9 mouse cellular contexts compared by ENCODE assay signal in genomic region chr11:119516677-119517361, GRCm38 (mm10). TPM values are rescaled to one million over a fixed set of nuclear protein-coding genes. Genes with fewer than 3 reads are reported as not detected.
A peak's percentile ranks its signal among the peaks of the same experiment; 100 is the strongest.
DNase-seq lines count a peak whose midpoint lies in the region; ATAC-seq and TF ChIP-seq lines count a peak whose summit lies in the region.
"Had no signal": no experiment of that assay in that cellular context is flagged by ENCODE, and none has a peak within 500 bp of the region (broad histone marks: within the 10 kb centered on the region; RNA-seq: fewer than 3 reads in every experiment).

No protein-coding gene starts in this region.

- H3K9me3 ChIP-seq in neural tube, embryonic 13.5 days, result no peaks in the 10 kb centered on the region
- no peaks in the 10 kb centered on the region for H3K9me3 ChIP-seq in liver, postnatal 0 days (ENCODE audit: low read length)
- H3K9me3 ChIP-seq: embryonic facial prominence, embryonic 13.5 days had no signal

- no peak for TF ChIP-seq EP300 in liver, postnatal 0 days (IDR thresholded peaks at IDR 0.05; ENCODE audit: low read depth)

- no peak overlapping the region for H3K9ac ChIP-seq in neural tube, embryonic 13.5 days
- no peak overlapping the region for H3K9ac ChIP-seq in liver, postnatal 0 days (replicated peaks)
- H3K9ac ChIP-seq: embryonic facial prominence, embryonic 13.5 days had no signal

- no peak for TF ChIP-seq CTCF in lung, adult 2 months (IDR thresholded peaks at IDR 0.05; ENCODE audit: insufficient read depth, low read length)
- TF ChIP-seq CTCF in liver, postnatal 0 days (IDR thresholded peaks at IDR 0.05; ENCODE audit: low read depth), result no peak

- peak; percentile 50 for DNase-seq in embryo, embryonic 10 days (ENCODE audit: low spot score)
- no peak for DNase-seq in embryo, embryonic 9.5 days (ENCODE audit: extremely low spot score)
- peak; percentile 35 to 47 for DNase-seq in lung, postnatal 4 days
- DNase-seq in lung, adult 2 months, result no peak
- DNase-seq in cerebellum, postnatal 36 days, result peak; percentile 49 to 53
- DNase-seq in kidney, adult 11 months, result no peak
- DNase-seq in liver, postnatal 0 days, result no peak

- no peaks in the 10 kb centered on the region for H3K27me3 ChIP-seq in neural tube, embryonic 13.5 days
- peaks cover 21% of the 10 kb centered on the region for H3K27me3 ChIP-seq in liver, postnatal 0 days (ENCODE audit: insufficient read depth, low read length)

- no peaks in the 10 kb centered on the region; the same call in none of the 2 replicates for H3K4me1 ChIP-seq in lung, adult 2 months (ENCODE audit: control insufficient read depth, insufficient read depth, low read length)
- peaks cover 54% of the 10 kb centered on the region for H3K4me1 ChIP-seq in neural tube, embryonic 13.5 days (replicated peaks)
- peaks cover 2% of the 10 kb centered on the region; the same call in 1 of the 2 replicates for H3K4me1 ChIP-seq in liver, postnatal 0 days (ENCODE audit: insufficient read depth)

- no peak overlapping the region for H3K4me2 ChIP-seq in neural tube, embryonic 13.5 days
- H3K4me2 ChIP-seq in liver, postnatal 0 days (ENCODE audit: low read depth, low read length), result no peak overlapping the region
- H3K4me2 ChIP-seq: embryonic facial prominence, embryonic 13.5 days had no signal

- no peak overlapping the region for H3K4me3 ChIP-seq in lung, adult 2 months (replicated peaks; ENCODE audit: extremely low read depth, low read depth, low read length)
- H3K4me3 ChIP-seq in neural tube, embryonic 13.5 days, result no peak overlapping the region
- no peak overlapping the region for H3K4me3 ChIP-seq in liver, postnatal 0 days (ENCODE audit: low read depth, low read length)
- H3K4me3 ChIP-seq: embryonic facial prominence, embryonic 13.5 days had no signal

- WGBS in lung, adult 2 months, result 71% methylated on average over 12 of the region's 12 CpGs
- WGBS in neural tube, embryonic 13.5 days, result 60% methylated on average over 12 of the region's 12 CpGs
- 60% methylated on average over 12 of the region's 12 CpGs for WGBS in liver, postnatal 0 days (ENCODE audit: insufficient replicate concordance)

- ATAC-seq in neural tube, embryonic 13.5 days (ENCODE audit: low read depth), result no peak
- ATAC-seq in liver, postnatal 0 days, result no peak

- no peaks in the 10 kb centered on the region for H3K36me3 ChIP-seq in neural tube, embryonic 13.5 days
- H3K36me3 ChIP-seq in liver, postnatal 0 days (replicated peaks; ENCODE audit: insufficient read depth, low read length), result no peaks in the 10 kb centered on the region
- H3K36me3 ChIP-seq: embryonic facial prominence, embryonic 13.5 days had no signal

- H3K27ac ChIP-seq in neural tube, embryonic 13.5 days (replicated peaks), result peak overlapping the region; percentile 91
- H3K27ac ChIP-seq in liver, postnatal 0 days (ENCODE audit: low read depth), result no peak overlapping the region
- H3K27ac ChIP-seq: embryonic facial prominence, embryonic 13.5 days had no signal

- TF ChIP-seq POLR2A in lung, adult 2 months (IDR thresholded peaks at IDR 0.05; ENCODE audit: borderline replicate concordance, extremely low read depth, low read depth, low read length), result no peak

RNA-seq across cellular contexts. Expression of gene Endov, which starts 25.7 kb away (rescaled TPM):
- polyA plus RNA-seq in lung, adult 2 months (2012; rRNA removed), result 16.0 and 21.9 TPM in 2 replicates
- polyA plus RNA-seq in neural tube, embryonic 13.5 days (2015; fragmentation: Nextera tagmentation; extraction: Ambion mirVana), result 15.6 and 17.3 TPM in 2 replicates
- polyA plus RNA-seq in liver, postnatal 0 days (2015; fragmentation: Nextera tagmentation; extraction: Ambion mirVana), result 5.2 and 6.4 TPM in 2 replicates

RNA-seq across cellular contexts. Expression of gene Nptx1, which starts 30.7 kb away (rescaled TPM):
- 8.7 and 11.8 TPM in 2 replicates for polyA plus RNA-seq in lung, adult 2 months (2012; rRNA removed)
- polyA plus RNA-seq in neural tube, embryonic 13.5 days (2015; fragmentation: Nextera tagmentation; extraction: Ambion mirVana), result 15.3 and 18.8 TPM in 2 replicates
- polyA plus RNA-seq in liver, postnatal 0 days (2015; fragmentation: Nextera tagmentation; extraction: Ambion mirVana), result 0.04 TPM in 1 of 2 replicates, not detected in the other

Comparison
In these comparisons a context has a peak if more than half of its experiments do, and no peak if none do; other contexts are left out.
1. DNase-seq: peak in embryo, embryonic 10 days (single experiment), lung, postnatal 4 days (2 of 2) and cerebellum, postnatal 36 days (2 of 2); none in embryo, embryonic 9.5 days (single experiment), lung, adult 2 months (single experiment), kidney, adult 11 months (single experiment) and liver, postnatal 0 days (single experiment).